Mouse (Mus musculus) limb, embryonic 15.5 days (tissue): ENCODE data around the gene Mup20. TPM values are rescaled to one million over a fixed set of nuclear protein-coding genes. Genes with fewer than 3 reads are reported as not detected.
"Not testable (repeated sequence)": the region's sequence is repeated elsewhere in the genome, so short reads cannot be mapped to it uniquely, and the experiment has no call there.

Experiments used
- ATAC-seq: fragments of 200-750 bp; cut with Nextera tagmentation; 2 replicates; pipeline ENCODE4 v1.8.0; 2017; ENCODE audit warnings: low read depth, moderate TSS enrichment; ENCODE audit not compliant: insufficient number of reproducible peaks, low FRiP score, low TSS enrichment
- H3K27ac ChIP-seq: fragments of 300-500 bp; sonication (generic); 2 replicates; pipeline ENCODE4 v1.5.1; 2015; ENCODE audit warnings: moderate library complexity, mild to moderate bottlenecking, inconsistent platforms
- H3K27me3 ChIP-seq: fragments of 300-500 bp; sonication (generic); 2 replicates; pipeline ENCODE4 v1.6.1; 2015; ENCODE audit warnings: inconsistent platforms
- H3K36me3 ChIP-seq: fragments of 300-500 bp; sonication (generic); 2 replicates; pipeline ENCODE4 v1.6.1; 2015; ENCODE audit warnings: inconsistent platforms
- H3K4me1 ChIP-seq: fragments of 300-500 bp; sonication (generic); 2 replicates; pipeline ENCODE4 v1.6.1; 2015; ENCODE audit warnings: inconsistent platforms
- H3K4me2 ChIP-seq: fragments of 300-500 bp; sonication (generic); 2 replicates; pipeline ENCODE4 v1.6.1; 2015; ENCODE audit warnings: mild to moderate bottlenecking, inconsistent platforms
- H3K4me3 ChIP-seq: fragments of 300-500 bp; sonication (generic); 2 replicates; pipeline ENCODE4 v1.5.1; 2015; ENCODE audit warnings: mild to moderate bottlenecking, inconsistent platforms
- H3K9ac ChIP-seq: fragments of 300-500 bp; sonication (generic); 2 replicates; pipeline ENCODE4 v1.6.1; 2015; ENCODE audit warnings: inconsistent platforms
- H3K9me3 ChIP-seq: fragments of 300-500 bp; sonication (generic); 2 replicates; pipeline ENCODE4 v1.6.1; 2016; ENCODE audit warnings: inconsistent platforms
- WGBS: fragments of 180-500 bp; shearing (Covaris S2); methylation state at CpG from one replicate; pipeline ENCODE4 v1.1.7; 2015; 5-methylcytosine and 5-hydroxymethylcytosine counted together
- polyA plus RNA-seq: library from polyadenylated mRNA; unstranded; fragments of >200 nt; fragmentation: Nextera tagmentation; extraction: Ambion mirVana; gene quantifications from 2 replicates; pipeline ENCODE4 v1.2.1, GENCODE M21; 2015

Gene Mup20
- polyA plus RNA-seq: not detected in 2 replicates

DNA sequence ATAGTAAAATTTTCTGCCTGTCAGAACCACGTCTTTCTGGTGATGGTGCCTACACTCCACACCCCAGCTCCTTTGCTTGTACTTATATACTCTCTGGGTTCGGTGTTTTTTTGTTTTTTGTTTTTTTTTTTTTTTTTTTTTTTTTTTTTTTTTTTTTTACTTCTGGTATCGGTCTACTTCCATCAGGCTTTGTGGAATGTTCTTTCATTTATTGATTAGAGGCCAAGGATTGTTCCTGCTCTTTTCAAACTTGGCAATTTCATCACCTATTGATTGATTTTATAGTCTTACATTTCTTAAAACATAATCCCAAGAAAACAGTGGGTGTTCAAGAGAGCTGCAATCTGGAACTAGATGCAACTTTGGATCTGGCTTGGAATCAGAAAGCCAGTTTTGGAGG, at the start of gene Mup20:
Gene Mup20, minus strand, starts transcription at position 101 of the 400 bp plus-strand sequence.
- H3K4me1 ChIP-seq, H3K4me2 ChIP-seq, H3K4me3 ChIP-seq, H3K9ac ChIP-seq, H3K9me3 ChIP-seq, H3K27me3 ChIP-seq, ATAC-seq, H3K27ac ChIP-seq, H3K36me3 ChIP-seq: not testable (repeated sequence)
- 89% methylated on average over 3 of the region's 3 CpGs for WGBS

DNA sequence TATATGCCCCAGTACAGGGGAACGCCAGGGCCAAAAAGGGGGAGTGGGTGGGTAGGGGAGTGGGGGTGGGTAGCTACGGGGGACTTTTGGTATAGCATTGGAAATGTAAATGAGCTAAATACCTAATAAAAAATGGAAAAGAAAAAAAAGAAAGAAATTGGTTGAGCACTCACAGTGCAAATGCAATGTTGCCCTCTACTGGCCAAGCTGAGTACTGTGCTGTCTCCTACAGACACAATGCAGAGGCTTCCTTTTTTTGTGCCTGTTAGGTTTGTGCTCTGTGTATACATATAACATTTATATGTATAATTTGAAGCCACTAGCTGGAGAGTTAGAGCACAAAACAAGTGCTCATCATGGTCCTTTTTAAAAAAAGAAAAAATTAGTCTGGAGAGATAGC, 49.4 kb upstream of the Mup20 start:
- ATAC-seq, H3K4me2 ChIP-seq, H3K27me3 ChIP-seq, H3K9me3 ChIP-seq, H3K4me1 ChIP-seq, H3K4me3 ChIP-seq, H3K27ac ChIP-seq, H3K9ac ChIP-seq, H3K36me3 ChIP-seq: not testable (repeated sequence)
- WGBS: 49% methylated on average over 2 of the region's 2 CpGs

DNA sequence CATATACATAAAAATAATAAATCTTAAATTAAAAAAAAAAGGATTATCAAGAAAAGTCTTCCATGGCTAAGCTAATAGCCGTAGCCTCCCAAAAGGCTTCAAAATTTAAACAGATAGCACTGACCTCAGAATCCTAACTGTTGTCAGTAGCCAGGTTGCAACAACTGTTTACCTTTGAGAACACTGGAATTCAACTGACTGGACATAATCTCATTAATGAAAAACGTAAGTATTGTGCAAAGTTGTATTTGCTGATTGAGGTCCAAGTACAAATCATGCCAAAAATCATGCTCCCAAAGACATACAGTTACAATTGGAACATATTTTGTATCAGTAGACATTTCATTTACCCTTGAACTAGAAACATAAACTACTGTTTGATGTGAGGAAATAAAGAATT, 34.0 kb upstream of the Mup20 start:
- Histone ChIP-seq H3K4me1 (no peaks in the 10 kb centered on the region), H3K9me3 (no peaks in the 10 kb centered on the region), H3K27me3 (no peaks in the 10 kb centered on the region), H3K9ac (no peak overlapping the region), H3K36me3 (no peaks in the 10 kb centered on the region), H3K4me3 (no peak overlapping the region), H3K4me2 (no peak overlapping the region), H3K27ac (no peak overlapping the region)
- WGBS: 74% methylated on average over 2 of the region's 2 CpGs
- ATAC-seq: no peak

DNA sequence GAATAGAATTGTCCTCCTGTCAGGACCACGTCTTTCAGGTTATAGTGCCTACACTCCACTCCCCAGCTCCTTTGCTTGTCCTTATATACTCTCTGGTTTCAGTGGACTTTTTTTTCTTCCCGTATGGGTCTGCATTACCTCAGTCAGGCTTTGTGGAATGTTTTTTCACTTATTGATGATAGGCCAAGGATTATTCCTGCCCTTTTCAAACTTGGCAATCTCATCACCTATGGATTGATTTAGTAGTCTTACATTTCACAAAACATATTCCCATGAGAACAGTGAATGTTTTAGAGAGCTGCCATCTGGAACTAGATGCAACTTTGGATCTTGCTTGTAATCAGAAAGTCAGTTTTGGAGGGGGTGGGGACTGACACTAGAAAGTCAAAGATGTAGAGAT, 33.3 kb upstream of the Mup20 start, which contains the start of gene Mup3:
Gene Mup3, minus strand, starts transcription at position 102 of the 400 bp plus-strand sequence.
- WGBS: 74% methylated on average over 2 of the region's 2 CpGs
- Histone ChIP-seq H3K27me3 (no peaks in the 10 kb centered on the region), H3K9me3 (no peaks in the 10 kb centered on the region), H3K4me2 (no peak within 1 kb of the TSS), H3K36me3 (no peaks in the 10 kb centered on the region), H3K4me3 (no peak within 1 kb of the TSS), H3K27ac (no peak within 1 kb of the TSS), H3K9ac (no peak within 1 kb of the TSS), H3K4me1 (no peaks in the 10 kb centered on the region)
- ATAC-seq: no peak

DNA sequence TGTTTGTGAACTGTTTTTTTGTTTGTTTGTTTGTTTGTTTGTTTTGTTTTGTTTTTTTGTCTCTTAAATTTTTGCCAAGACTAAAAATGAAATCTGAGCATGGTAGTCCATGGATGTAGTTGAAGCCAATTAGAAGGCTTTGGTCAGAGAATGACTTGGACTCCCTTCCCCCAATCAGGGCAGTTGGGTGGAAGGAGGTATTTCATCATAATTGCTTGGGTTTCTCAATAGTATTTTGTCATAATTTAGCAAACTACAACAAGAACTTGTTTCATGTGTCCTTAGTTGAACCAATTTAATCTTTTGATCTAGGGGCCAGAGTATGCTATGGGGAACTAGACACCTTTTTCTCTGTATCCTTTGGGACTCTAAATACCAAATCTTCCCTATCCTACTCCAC, 28.8 kb upstream of the Mup20 start:
- Histone ChIP-seq H3K4me2 (no peak overlapping the region), H3K27me3 (no peaks in the 10 kb centered on the region), H3K4me1 (no peaks in the 10 kb centered on the region), H3K27ac (no peak overlapping the region), H3K36me3 (no peaks in the 10 kb centered on the region), H3K4me3 (no peak overlapping the region), H3K9ac (no peak overlapping the region), H3K9me3 (no peaks in the 10 kb centered on the region)
- no peak for ATAC-seq

DNA sequence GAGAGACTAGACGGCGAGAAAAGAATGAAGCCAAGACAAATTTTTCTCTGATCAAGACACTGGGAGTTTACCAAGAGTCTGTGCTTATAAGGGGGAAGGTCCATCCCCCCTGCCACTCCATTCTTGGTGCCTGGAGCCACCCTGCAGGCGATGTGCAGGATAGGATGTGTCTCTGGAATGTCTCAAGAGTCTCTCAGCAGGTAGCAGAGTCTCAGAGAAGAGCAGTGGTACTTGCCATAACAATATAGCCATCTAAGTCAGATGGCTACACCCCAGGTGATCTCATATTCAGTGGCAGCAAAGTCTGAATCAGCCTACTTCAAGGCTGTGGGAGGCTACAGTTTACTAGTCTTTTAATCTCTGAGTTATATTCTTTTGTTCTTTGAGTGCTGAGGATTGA, 21.2 kb upstream of the Mup20 start:
- no peaks in the 10 kb centered on the region for H3K27me3 ChIP-seq
- no peak overlapping the region for H3K4me3 ChIP-seq
- H3K27ac ChIP-seq: no peak overlapping the region
- no peak for ATAC-seq
- H3K36me3 ChIP-seq: no peaks in the 10 kb centered on the region
- H3K4me1 ChIP-seq: no peaks in the 10 kb centered on the region
- H3K9ac ChIP-seq: no peak overlapping the region
- H3K4me2 ChIP-seq: no peak overlapping the region
- 46% methylated on average over 3 of the region's 3 CpGs for WGBS
- no peaks in the 10 kb centered on the region for H3K9me3 ChIP-seq

DNA sequence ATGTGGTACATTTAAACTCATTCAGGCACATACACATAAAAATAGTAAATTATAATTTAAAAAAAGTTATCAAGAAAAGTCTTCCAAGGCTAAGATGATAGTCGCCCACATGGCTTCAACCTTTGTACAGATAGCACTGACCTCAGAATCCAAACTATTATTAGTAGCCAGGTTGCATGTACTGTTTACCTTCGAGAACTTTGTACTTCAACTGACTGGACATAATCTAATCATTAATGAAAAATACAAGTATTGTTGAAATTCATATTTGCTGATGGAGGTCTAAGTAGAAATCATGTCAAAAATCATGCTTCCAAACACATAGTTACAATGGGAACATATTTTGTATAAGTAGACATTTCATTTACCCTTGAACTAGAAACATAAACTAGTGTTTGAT, 822 bp upstream of the Mup20 start:
- not testable (repeated sequence) for H3K4me3 ChIP-seq, H3K36me3 ChIP-seq, ATAC-seq, H3K4me2 ChIP-seq, H3K9ac ChIP-seq, H3K4me1 ChIP-seq, H3K9me3 ChIP-seq, H3K27ac ChIP-seq, H3K27me3 ChIP-seq
- 78% methylated on average over 2 of the region's 2 CpGs for WGBS

DNA sequence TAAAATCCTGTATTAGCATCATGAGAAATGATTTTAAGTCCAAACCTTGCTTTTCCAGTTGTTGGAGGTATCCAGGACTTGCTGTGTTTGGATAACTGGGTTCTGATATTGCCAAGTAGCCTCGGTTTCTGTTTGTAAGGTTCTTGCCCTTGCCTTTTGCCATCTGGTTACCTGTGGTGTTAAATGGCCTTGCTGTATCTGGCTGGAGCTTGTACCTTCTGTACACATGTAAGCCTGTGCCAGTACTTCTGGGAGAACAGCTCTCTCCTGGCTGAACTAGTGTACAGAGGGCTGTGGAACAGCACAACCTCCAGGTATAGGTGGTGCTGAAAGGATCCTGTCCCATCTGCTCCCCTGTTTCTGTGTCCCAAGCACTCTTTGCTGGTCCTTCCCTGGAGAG, 27.7 kb downstream of the Mup20 start:
- H3K27ac ChIP-seq: no peak overlapping the region
- H3K4me2 ChIP-seq: no peak overlapping the region
- H3K4me3 ChIP-seq: no peak overlapping the region
- no peaks in the 10 kb centered on the region for H3K27me3 ChIP-seq
- 85% methylated on average over 1 of the region's 1 CpGs for WGBS
- ATAC-seq: no peak
- H3K9me3 ChIP-seq: no peaks in the 10 kb centered on the region
- H3K36me3 ChIP-seq: no peaks in the 10 kb centered on the region
- H3K4me1 ChIP-seq: no peaks in the 10 kb centered on the region
- no peak overlapping the region for H3K9ac ChIP-seq

DNA sequence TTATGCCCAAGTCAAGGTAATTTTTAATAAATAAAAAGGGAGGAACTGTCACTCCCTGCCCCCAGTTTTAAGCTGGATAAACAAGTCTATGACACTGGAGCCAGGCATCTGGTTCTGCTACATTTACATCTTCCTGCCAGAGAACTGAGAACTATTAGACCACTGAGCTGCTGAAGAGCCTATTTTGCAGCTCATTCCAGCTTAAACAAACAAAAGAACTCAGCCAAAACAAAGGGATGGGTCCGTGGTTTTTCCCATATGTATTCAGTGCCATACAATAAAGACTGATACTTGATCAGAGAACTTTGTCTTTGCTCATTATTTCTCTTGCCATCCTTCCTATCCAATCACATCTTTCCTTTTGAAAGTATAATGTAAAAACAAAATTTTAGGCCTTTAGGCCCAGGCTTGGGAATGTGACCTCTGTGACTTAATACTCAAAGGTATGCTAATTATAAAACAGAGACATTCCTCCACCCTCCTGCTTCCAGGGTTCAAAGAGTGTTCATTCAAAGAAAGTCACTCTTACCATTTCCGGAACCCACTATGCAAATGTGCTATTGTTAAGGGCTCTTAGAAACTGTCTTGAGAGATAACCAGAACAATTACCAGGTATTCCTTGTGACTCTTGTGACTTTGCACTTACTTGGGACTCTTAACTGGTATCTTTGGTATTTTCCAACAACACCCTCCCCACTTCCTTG, 29.6 kb downstream of the Mup20 start:
- H3K36me3 ChIP-seq: no peaks in the 10 kb centered on the region
- no peak overlapping the region for H3K9ac ChIP-seq
- 62% methylated on average over 2 of the region's 2 CpGs for WGBS
- no peak overlapping the region for H3K4me3 ChIP-seq
- H3K9me3 ChIP-seq: no peaks in the 10 kb centered on the region
- H3K27me3 ChIP-seq: no peaks in the 10 kb centered on the region
- H3K4me1 ChIP-seq: no peaks in the 10 kb centered on the region
- no peak overlapping the region for H3K4me2 ChIP-seq
- H3K27ac ChIP-seq: no peak overlapping the region
- ATAC-seq: no peak

DNA sequence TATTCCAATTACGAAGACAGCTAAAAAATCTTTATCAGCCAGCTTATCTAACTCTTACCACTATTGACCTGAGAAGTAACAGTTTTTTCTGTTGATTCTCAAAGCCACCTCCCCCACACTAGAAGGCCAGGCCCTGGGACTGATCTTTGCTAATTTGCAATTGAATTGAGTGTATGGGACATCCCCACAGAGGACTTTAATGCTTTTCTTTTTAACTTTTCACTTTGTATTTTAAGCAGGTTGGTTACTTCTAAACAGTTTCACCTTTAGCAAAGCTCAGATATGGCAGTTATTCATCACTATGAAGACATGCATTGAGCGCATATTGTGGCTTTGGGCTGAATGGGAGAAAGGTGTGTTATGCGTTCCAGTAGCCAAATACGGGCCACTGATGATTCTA, 30.3 kb downstream of the Mup20 start:
- H3K4me3 ChIP-seq: no peak overlapping the region
- H3K27me3 ChIP-seq: no peaks in the 10 kb centered on the region
- no peak overlapping the region for H3K27ac ChIP-seq
- no peaks in the 10 kb centered on the region for H3K4me1 ChIP-seq
- H3K9me3 ChIP-seq: no peaks in the 10 kb centered on the region
- no peaks in the 10 kb centered on the region for H3K36me3 ChIP-seq
- no peak overlapping the region for H3K9ac ChIP-seq
- WGBS: 90% methylated on average over 4 of the region's 4 CpGs
- no peak for ATAC-seq
- no peak overlapping the region for H3K4me2 ChIP-seq

DNA sequence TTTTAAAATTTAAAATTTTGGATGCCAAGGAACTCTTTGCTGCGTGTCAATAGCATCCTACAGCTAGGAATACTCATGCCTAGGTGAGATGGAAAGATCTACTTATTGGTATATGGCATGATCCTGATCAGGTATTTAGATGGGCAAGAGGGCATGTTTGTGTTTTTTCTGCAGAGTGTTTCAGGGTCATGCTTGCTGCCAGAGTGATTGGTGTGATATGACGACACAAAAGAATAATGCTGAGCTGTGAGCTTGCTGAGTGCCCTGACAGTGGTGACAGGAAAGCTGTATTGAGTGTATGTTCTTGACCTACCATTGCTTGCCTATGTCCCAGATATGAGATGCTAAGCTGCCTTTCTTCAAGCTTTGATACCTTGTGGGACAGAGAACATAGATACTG, 30.8 kb downstream of the Mup20 start:
- Histone ChIP-seq H3K9ac (no peak overlapping the region), H3K9me3 (no peaks in the 10 kb centered on the region), H3K4me3 (no peak overlapping the region), H3K27me3 (no peaks in the 10 kb centered on the region), H3K4me1 (no peaks in the 10 kb centered on the region), H3K36me3 (no peaks in the 10 kb centered on the region), H3K27ac (no peak overlapping the region), H3K4me2 (no peak overlapping the region)
- ATAC-seq: no peak
- 79% methylated on average over 2 of the region's 2 CpGs for WGBS

DNA sequence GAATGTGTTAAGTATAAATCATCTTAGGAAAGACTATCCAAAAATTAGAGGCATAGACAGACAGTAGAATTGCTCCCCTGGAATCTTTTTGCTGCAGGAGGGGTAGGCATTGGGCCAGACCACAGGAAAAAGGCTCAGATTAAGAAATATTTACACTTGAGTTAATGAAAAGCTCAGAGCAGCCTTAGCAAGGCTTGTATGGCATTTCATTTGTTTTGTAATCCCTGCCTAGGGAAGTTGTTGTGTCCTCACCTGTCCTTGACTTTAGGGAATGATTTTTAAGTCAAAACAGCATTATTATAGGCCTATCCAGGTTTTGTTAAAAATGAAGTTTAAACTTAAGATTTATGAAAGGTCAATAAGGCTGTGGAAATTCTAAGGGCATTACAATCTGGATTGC, 33.4 kb downstream of the Mup20 start:
- not testable (repeated sequence) for H3K9ac ChIP-seq, H3K9me3 ChIP-seq, H3K4me2 ChIP-seq, H3K36me3 ChIP-seq, H3K4me3 ChIP-seq, H3K4me1 ChIP-seq, H3K27ac ChIP-seq, ATAC-seq, H3K27me3 ChIP-seq
